Mouse (Mus musculus) liver, postnatal 0 days (tissue): ENCODE measurements around the gene Atp8a2.

ENCODE experiments used
- CTCF ChIP-seq: sonication (generic); IDR thresholded peaks from 2 replicates; pipeline ENCODE4 v1.5.1; 2016; ENCODE audit warnings: antibody characterized with exemption, low read depth
- EP300 ChIP-seq: IDR thresholded peaks from 2 replicates; pipeline ENCODE4 v1.6.1; 2016; ENCODE audit warnings: antibody characterized with exemption, low read depth, mild to moderate bottlenecking

- TF ChIP-seq CTCF = no peak
- no peak for TF ChIP-seq EP300
Observed at GRCm38 (mm10) chr14:59657098-59657497, 539.9 kb downstream of the Atp8a2 start.
